Mouse (Mus musculus): ENCODE data around the gene Agtrap.

DNA sequence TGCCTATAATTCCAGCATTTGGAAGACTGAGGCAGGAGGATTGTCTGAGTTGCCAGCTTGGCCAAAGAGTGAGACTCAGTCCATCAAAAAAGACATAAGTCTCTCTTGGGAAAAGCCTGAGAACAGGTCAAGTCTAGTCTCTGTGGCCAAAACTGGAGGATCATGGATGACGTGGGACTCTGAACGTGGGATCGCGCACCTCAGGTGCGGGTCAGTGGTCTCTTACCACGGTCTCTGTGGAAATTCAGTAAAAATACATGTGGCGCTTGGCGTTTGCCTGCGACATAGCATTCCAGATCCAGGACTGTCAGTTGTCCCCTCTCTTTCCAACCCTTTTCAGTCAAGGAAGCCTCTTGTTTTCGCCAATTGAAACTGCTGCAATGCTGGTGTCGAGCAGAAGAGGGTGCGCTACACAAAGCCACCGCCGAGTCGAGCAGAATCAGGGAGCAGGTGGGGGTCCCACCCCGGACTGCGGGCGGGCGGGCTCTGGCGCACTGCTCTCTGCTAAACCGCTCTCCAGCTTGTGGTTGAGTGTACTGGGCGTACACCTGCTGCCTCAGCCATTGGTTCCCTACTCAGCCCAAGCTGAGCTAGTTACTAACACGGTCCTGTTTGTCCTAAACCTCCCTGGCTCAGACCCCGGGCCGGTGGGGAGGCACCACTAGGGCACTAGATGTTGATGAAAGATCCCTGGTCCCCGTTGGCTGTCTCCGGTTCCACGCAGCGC, 14.1 kb upstream of the Agtrap start:
- TF ChIP-seq POLR2A (IDR thresholded peaks at IDR 0.05; ENCODE audit: borderline replicate concordance, extremely low read depth, insufficient read depth, insufficient read length, poor library complexity, severe bottlenecking) (peak; percentile 29; the same call in 1 of the 2 replicates), CTCF (IDR thresholded peaks at IDR 0.05; ENCODE audit: borderline replicate concordance, extremely low read depth, insufficient read depth, insufficient read length) (peak; percentile 66)

All from brain, embryonic 14.5 days (tissue).